Mouse (Mus musculus) myocyte (in vitro differentiated cells): Measurements from ENCODE around the gene Gmcl1.

ENCODE experiments used
- E2F4 ChIP-seq: IDR thresholded peaks from one replicate; pipeline ENCODE4 v1.6.1; 2011; ENCODE audit warnings: mild to moderate bottlenecking, control low read depth, moderate library complexity; ENCODE audit not compliant: insufficient read depth
- MAX ChIP-seq: IDR thresholded peaks from one replicate; pipeline ENCODE4 v1.6.1; 2011; ENCODE audit warnings: low read depth, mild to moderate bottlenecking, control low read depth
- MYOG ChIP-seq, 3 experiments: IDR thresholded peaks; one replicate each; pipeline ENCODE4 v1.6.1; 2011; ENCODE audit warnings: control low read depth in 2 of 3, low read depth in 2 of 3, mild to moderate bottlenecking in 2 of 3; ENCODE audit not compliant: insufficient read length in 2 of 3, control insufficient read depth in 1 of 3, insufficient read depth in 1 of 3
- POLR2A ChIP-seq: IDR thresholded peaks from one replicate; pipeline ENCODE4 v1.6.1; 2011; ENCODE audit warnings: low read depth, mild to moderate bottlenecking, control low read depth, moderate library complexity; ENCODE audit not compliant: insufficient read length
- REST ChIP-seq: IDR thresholded peaks from one replicate; pipeline ENCODE4 v1.6.1; 2011; ENCODE audit warnings: mild to moderate bottlenecking, control low read depth, moderate library complexity; ENCODE audit not compliant: insufficient read depth, insufficient read length
- TCF12 ChIP-seq: IDR thresholded peaks from one replicate; pipeline ENCODE4 v1.6.1; 2011; ENCODE audit warnings: mild to moderate bottlenecking, control low read depth; ENCODE audit not compliant: poor library complexity, insufficient read depth, severe bottlenecking

DNA sequence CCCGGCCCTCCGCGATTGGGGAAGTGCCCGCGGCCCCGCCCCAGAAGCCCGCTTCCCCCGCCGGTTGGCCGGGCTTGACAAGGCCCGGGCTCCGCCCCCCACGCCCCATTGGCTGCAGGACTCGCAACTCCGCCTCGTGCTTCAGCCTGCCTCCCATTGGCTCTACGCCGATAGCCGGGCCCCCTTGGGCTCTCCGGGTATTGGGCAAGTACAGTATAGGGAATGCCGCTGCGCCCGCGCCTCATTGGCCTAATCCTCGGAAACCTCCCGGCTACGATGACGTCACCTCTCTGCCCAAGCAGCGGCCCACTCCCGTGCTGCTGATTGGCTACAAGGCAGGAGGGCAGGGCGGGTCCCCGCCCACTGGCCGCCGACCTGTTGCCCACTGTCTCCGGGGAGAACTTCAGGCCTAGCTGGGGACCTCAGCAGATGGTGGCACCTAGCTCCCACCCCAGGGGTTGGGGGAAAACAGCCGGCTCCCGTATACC lies 63.9 kb downstream of the Gmcl1 start:
- TF ChIP-seq POLR2A (peak; percentile 7), E2F4 (no peak), MYOG (IDR thresholded peaks at IDR 0.05; ENCODE audit: control insufficient read depth in 1 of 3, insufficient read depth in 1 of 3, insufficient read length in 2 of 3, low read depth in 2 of 3) (no peak), MAX (no peak), REST (no peak), TCF12 (no peak)
